Mouse (Mus musculus) stomach, postnatal 0 days (tissue): ENCODE results near the gene Syt15. TPM values are rescaled to one million over a fixed set of nuclear protein-coding genes. Genes with fewer than 3 reads are reported as not detected.

Experiments
- ATAC-seq: fragments of 200-750 bp; cut with Nextera tagmentation; 2 replicates; pipeline ENCODE4 v1.8.0; 2017; ENCODE audit not compliant: low FRiP score, low TSS enrichment
- DNase-seq: peaks from one replicate; pipeline ENCODE4 v3.0.0-alpha.2; 2016; ENCODE audit warnings: low spot score
- H3K27ac ChIP-seq: fragments of 300-500 bp; sonication (generic); replicated peaks from 2 replicates; pipeline ENCODE4 v1.5.1; 2014; ENCODE audit warnings: mild to moderate bottlenecking, control low read depth
- H3K27me3 ChIP-seq: fragments of 300-500 bp; sonication (generic); 2 replicates; pipeline ENCODE4 v1.6.1; 2014; ENCODE audit warnings: low read length; ENCODE audit not compliant: control insufficient read depth, insufficient read depth
- H3K36me3 ChIP-seq: fragments of 300-500 bp; sonication (generic); 2 replicates; pipeline ENCODE4 v1.6.1; 2014; ENCODE audit warnings: low read length, mixed read lengths; ENCODE audit not compliant: control insufficient read depth, insufficient read depth
- H3K4me1 ChIP-seq: fragments of 300-500 bp; sonication (generic); replicated peaks from 2 replicates; pipeline ENCODE4 v1.6.1; 2014; ENCODE audit warnings: antibody characterized with exemption; ENCODE audit not compliant: control insufficient read depth, insufficient read depth
- H3K4me2 ChIP-seq: fragments of 300-500 bp; sonication (generic); replicated peaks from 2 replicates; pipeline ENCODE4 v1.6.1; 2014; ENCODE audit warnings: low read depth, mild to moderate bottlenecking, control low read depth, moderate library complexity
- H3K4me3 ChIP-seq: fragments of 300-500 bp; sonication (generic); 2 replicates; pipeline ENCODE4 v1.5.1; 2014; ENCODE audit warnings: low read depth, low read length, control low read depth
- H3K9ac ChIP-seq: fragments of 300-500 bp; sonication (generic); 2 replicates; pipeline ENCODE4 v1.6.1; 2014; ENCODE audit warnings: mild to moderate bottlenecking, low read length, control low read depth, mixed read lengths
- H3K9me3 ChIP-seq: fragments of 300-500 bp; sonication (generic); 2 replicates; pipeline ENCODE4 v1.6.1; 2016; ENCODE audit warnings: low read length; ENCODE audit not compliant: control insufficient read depth
- CTCF ChIP-seq: IDR thresholded peaks from 2 replicates; pipeline ENCODE4 v1.5.1; 2016; ENCODE audit warnings: antibody characterized with exemption, low read depth, mild to moderate bottlenecking, moderate library complexity
- EP300 ChIP-seq: optimal IDR thresholded peaks from 2 replicates; pipeline ENCODE3; 2016; ENCODE audit warnings: antibody characterized with exemption
- WGBS: fragments of 180-500 bp; shearing (Covaris S2); extraction: QIAGEN DNeasy Blood & Tissue Kit; methylation state at CpG from one replicate; pipeline ENCODE4 v1.1.7; 2014; 5-methylcytosine and 5-hydroxymethylcytosine counted together
- polyA plus RNA-seq: library from polyadenylated mRNA; unstranded; fragments of >200 nt; fragmentation: Nextera tagmentation; extraction: Ambion mirVana; gene quantifications from 2 replicates; pipeline ENCODE4 v1.2.1, GENCODE M21; 2015

Gene Syt15
- polyA plus RNA-seq, 1 experiment from 2014 or later, result 1.0 TPM

GRCm38 (mm10) chr14:34193879-34194278 lies 25.5 kb upstream of the Syt15 start:
- TF ChIP-seq CTCF (no peak), EP300 (no peak)
- Histone ChIP-seq H3K27me3 (no peaks in the 10 kb centered on the region), H3K4me2 (no peak overlapping the region), H3K4me3 (no peak overlapping the region), H3K4me1 (no peaks in the 10 kb centered on the region), H3K36me3 (no peaks in the 10 kb centered on the region), H3K27ac (no peak overlapping the region), H3K9ac (no peak overlapping the region), H3K9me3 (no peaks in the 10 kb centered on the region)
- DNase-seq, result no peak
- 86% methylated on average over 4 of the region's 4 CpGs for WGBS
- ATAC-seq, result no peak

GRCm38 (mm10) chr14:34195466-34195865 lies 23.9 kb upstream of the Syt15 start:
- H3K27me3 ChIP-seq, result no peaks in the 10 kb centered on the region
- no peaks in the 10 kb centered on the region for H3K9me3 ChIP-seq
- no peak for DNase-seq
- TF ChIP-seq EP300, result no peak
- no peak for TF ChIP-seq CTCF
- no peaks in the 10 kb centered on the region for H3K4me1 ChIP-seq
- H3K4me2 ChIP-seq, result no peak overlapping the region
- ATAC-seq, result no peak
- H3K9ac ChIP-seq, result no peak overlapping the region
- WGBS, result 90% methylated on average over 15 of the region's 15 CpGs
- H3K36me3 ChIP-seq, result no peaks in the 10 kb centered on the region
- no peak overlapping the region for H3K27ac ChIP-seq
- H3K4me3 ChIP-seq, result no peak overlapping the region

DNA sequence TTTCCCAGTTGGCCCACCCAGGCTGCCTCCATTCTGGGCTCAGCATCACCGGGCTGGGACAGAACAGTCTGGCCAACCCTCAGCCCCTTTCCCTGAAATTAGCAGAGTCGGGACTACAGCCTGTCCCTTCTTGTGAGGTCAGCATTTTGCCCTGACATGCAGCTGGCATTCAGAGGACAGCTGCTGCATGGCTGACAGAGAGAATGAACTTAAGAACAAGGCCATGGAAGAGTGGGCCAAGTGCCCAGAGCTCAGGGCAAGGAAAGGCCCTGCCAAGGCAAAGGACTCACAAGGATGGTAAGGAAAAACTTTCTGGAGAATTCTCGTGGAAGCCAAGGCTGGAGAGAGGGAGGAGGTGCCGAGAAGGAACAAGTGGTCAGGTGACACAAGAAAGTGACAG lies 22.7 kb upstream of the Syt15 start:
- H3K27ac ChIP-seq, result no peak overlapping the region
- no peaks in the 10 kb centered on the region for H3K27me3 ChIP-seq
- TF ChIP-seq CTCF (no peak), EP300 (no peak)
- no peak overlapping the region for H3K4me3 ChIP-seq
- DNase-seq (no peak), ATAC-seq (no peak)
- no peaks in the 10 kb centered on the region for H3K9me3 ChIP-seq
- WGBS, result 44% methylated on average over 4 of the region's 4 CpGs
- no peaks in the 10 kb centered on the region for H3K36me3 ChIP-seq
- 0 out of 2 replicates have a peak, but pooled peaks cover 2% of the 10 kb centered on the region for H3K4me1 ChIP-seq
- no peak overlapping the region for H3K9ac ChIP-seq
- no peak overlapping the region for H3K4me2 ChIP-seq

GRCm38 (mm10) chr14:34200738-34201230 lies 18.6 kb upstream of the Syt15 start:
- no peak overlapping the region for H3K27ac ChIP-seq
- DNase-seq (no peak), ATAC-seq (peak; percentile 50)

DNA sequence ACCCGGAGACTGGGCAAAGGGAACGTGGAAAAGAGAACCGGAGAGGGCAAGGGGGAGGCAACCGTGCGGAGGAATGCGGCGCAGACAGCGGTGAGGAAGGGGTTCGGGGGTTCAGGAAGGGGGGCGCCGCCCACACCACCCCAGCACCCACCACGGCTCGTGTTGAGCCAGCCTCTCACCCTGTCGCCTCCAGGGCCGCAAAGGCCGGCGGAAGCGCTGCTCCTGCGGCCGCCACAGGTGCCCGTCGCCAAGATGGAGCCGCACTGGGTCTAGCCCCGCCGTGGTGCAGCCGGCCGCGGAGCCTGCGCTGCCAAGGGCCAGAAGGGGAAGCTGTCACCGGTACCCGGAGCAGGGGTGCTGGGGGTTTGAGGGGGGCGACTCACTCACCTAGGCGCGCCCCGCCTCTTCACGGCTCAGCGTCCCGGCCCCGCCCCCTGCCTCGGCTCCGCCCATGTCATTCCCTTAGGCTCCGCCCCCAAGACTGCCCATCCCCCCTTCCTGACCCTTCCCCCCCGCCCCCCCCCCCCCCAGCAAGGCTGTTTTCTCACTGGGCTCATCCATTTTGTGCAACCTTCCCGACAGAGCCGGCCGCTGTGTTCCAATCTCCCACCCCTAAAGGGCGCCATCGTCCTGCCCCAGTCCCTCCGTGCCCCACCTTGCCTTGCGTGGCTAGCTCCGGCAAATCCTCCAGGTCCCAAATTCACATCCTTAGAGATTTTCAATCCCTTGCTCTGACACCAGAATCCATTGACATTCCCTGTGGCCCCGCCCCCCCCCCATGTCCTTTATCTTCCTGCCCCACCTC lies 18.0 kb upstream of the Syt15 start, which contains the start of gene Gprin2:
Gene Gprin2, minus strand, starts transcription at position 423 of the 805 bp plus-strand sequence.
- 5% methylated on average over 46 of the region's 52 CpGs for WGBS
- DNase-seq, result peak; percentile 42
- peak within 1 kb of the TSS; percentile 56 for H3K9ac ChIP-seq
- 0 out of 2 replicates have a peak, but pooled peaks cover 2% of the 10 kb centered on the region for H3K4me1 ChIP-seq
- TF ChIP-seq CTCF, result no peak
- no peak for TF ChIP-seq EP300
- peak; percentile 53 for ATAC-seq
- peak within 1 kb of the TSS; percentile 97 for H3K4me2 ChIP-seq
- H3K9me3 ChIP-seq, result no peaks in the 10 kb centered on the region
- peak within 1 kb of the TSS; percentile 63 for H3K4me3 ChIP-seq
- no peak within 1 kb of the TSS for H3K27ac ChIP-seq
- no peaks in the 10 kb centered on the region for H3K27me3 ChIP-seq
- H3K36me3 ChIP-seq, result no peaks in the 10 kb centered on the region

More at GRCm38 (mm10) chr14:34200738-34201230, 18.6 kb upstream of the Syt15 start:
- no peaks in the 10 kb centered on the region for H3K27me3 ChIP-seq
- 0 out of 2 replicates have a peak, but pooled peaks cover 2% of the 10 kb centered on the region for H3K4me1 ChIP-seq
- no peak for TF ChIP-seq EP300
- no peak for TF ChIP-seq CTCF
- peak overlapping the region; percentile 97 for H3K4me2 ChIP-seq
- peak overlapping the region; percentile 56 for H3K9ac ChIP-seq
- H3K9me3 ChIP-seq, result no peaks in the 10 kb centered on the region
- 9% methylated on average over 19 of the region's 19 CpGs for WGBS
- peak overlapping the region; percentile 63 for H3K4me3 ChIP-seq
- no peaks in the 10 kb centered on the region for H3K36me3 ChIP-seq

GRCm38 (mm10) chr14:34207996-34208395 lies 11.4 kb upstream of the Syt15 start:
- 56% methylated on average over 6 of the region's 6 CpGs for WGBS
- Histone ChIP-seq H3K4me2 (no peak overlapping the region), H3K9ac (no peak overlapping the region), H3K36me3 (no peaks in the 10 kb centered on the region), H3K27me3 (no peaks in the 10 kb centered on the region), H3K4me1 (no peaks in the 10 kb centered on the region), H3K4me3 (no peak overlapping the region), H3K27ac (no peak overlapping the region), H3K9me3 (no peaks in the 10 kb centered on the region)
- no peak for TF ChIP-seq CTCF
- no peak for TF ChIP-seq EP300
- no peak for DNase-seq
- ATAC-seq, result 0 out of 2 replicates have a peak, but pooled peaks have one; percentile 41
